Mouse (Mus musculus): ENCODE measurements around the gene Ccnd3.

The Ccnd3 gene

DNA sequence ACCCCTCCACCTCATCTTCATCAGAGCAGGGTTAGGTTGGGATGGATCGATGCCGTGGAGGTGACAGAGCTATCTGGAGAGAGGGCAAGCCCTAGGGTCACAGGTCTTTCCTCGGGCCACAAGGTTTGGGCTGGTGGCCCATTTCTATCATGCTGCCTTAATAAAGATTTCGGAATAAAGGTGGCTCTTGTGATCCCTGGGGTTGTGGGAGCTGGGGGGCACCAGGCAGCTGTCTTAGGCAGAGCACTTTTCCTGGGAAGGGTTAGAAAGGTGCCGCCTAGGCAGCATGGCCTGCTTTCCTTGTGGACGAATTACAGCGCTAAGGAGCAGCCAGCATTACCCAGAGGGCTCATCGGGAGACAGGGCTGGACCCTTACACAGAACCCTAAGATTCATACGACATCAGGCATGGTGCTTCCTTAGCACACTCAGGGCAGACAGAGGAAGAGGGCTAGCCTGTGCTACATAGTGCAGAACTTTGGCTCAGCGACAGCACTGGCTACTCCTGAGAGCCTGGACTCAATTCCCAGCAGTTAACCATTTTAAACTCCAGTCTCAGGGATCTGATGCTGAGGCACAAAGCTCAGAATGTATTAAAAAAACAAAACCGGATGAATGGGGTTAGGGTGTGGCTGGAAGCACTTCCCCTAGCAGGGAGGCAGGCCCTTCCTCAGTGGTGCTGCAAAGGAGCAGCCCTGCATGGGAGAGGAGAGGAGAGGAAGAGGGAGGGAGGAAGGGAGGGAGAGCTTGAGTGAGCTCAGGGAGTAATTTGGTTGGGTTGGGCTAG, 94.9 kb downstream of the Ccnd3 start:
- TF ChIP-seq GATA4 (IDR thresholded peaks at IDR 0.05; ENCODE audit: insufficient replicate concordance, low read length), result no peak

DNA sequence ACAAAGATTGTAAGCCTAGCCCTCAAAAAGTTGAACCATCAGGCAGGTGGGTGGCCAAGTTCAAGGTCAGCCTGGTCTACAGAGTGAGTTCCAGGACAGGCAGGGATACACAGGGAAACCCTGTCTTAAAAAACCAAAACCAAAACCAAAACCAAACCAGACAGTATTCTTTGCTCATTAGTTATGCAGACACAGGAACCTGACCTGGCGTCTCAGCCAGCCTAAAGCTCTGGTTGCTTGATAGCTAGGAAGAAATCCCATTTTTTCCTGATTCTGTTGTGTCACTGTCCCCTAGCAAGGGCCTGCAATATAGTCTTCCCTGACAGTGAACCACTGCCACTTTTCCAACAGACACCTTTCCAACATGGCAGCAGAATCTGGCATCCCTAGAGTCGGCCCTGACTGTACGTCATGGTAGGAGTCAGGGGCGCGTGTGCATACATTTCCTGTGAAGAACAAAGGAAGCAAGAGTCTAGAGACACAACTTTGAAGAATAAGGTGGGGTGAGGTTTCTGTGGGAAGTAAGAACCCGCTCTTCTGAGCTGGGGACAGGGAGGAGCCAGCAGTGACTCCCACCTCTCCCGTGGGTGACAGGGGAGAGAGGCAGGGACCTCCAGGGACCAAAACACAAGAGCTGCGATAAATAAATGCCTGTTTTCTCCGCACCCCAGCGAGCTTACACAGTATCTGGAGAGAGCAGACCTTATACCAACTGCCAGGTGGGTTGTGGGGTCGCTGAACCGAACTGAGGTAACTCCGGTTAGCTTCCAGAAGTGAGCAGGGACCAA, 95.9 kb downstream of the Ccnd3 start:
- TF ChIP-seq GATA4 (IDR thresholded peaks at IDR 0.05; ENCODE audit: insufficient replicate concordance, low read length), result no peak

DNA sequence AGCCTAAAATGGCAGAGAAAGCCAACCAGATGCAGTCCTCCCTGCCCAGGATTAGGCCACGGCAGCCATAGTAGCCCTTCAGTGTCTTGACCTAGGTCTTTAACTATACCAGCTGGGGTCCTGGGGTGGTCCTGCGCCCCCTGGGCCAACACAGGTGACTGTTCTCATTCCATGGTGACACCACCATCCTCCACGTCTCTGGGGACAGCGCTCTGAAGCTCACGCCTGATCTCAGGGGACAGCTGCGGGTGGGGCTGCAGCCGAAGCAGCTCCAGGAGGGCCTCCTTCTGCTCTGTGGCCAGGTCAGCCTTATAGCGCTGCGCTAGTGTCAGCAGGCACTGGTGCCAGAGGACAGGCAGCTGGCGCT, 96.5 kb downstream of the Ccnd3 start:
- TF ChIP-seq GATA4 (IDR thresholded peaks at IDR 0.05; ENCODE audit: insufficient replicate concordance, low read length), result no peak

DNA sequence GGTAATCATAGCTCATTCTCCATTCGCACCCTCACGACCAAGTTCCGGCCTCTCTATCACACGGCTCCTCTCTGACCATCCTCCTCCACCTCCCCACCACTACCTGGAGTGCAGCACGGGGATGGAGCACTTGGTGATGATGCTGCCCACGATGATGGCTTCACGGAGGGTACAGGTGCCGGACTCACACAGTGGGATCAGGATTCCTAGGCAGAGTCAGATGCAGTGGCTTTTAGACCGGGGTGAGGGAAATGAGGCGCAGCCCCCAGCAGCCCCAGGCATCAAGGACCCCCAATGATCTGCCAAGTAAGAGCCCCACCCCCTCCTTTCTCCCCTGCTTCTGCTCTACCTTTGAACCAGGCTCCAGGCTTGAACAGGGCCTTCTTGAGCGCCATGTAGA, 97.4 kb downstream of the Ccnd3 start:
- no peak for TF ChIP-seq GATA4 (IDR thresholded peaks at IDR 0.05; ENCODE audit: insufficient replicate concordance, low read length)

DNA sequence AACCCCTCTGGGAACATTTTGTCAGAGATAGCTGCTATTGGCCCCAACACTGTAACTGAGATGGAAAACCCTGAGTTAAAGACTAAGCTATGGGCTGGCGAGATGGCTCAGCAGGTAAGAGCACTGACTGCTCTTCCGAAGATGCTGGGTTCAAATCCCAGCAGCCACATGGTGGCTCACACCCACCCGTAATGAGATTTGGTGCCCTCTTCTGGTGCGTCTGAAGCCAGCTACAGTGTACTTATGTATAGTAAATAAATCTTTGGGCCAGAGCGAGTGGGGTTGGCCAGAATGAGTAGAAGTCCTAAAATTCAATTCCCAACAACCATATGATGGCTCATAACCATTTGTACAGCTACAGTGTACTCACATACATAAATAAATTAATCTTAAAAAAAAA, 101.4 kb downstream of the Ccnd3 start:
- TF ChIP-seq GATA4 (IDR thresholded peaks at IDR 0.05; ENCODE audit: insufficient replicate concordance, low read length), result no peak

DNA sequence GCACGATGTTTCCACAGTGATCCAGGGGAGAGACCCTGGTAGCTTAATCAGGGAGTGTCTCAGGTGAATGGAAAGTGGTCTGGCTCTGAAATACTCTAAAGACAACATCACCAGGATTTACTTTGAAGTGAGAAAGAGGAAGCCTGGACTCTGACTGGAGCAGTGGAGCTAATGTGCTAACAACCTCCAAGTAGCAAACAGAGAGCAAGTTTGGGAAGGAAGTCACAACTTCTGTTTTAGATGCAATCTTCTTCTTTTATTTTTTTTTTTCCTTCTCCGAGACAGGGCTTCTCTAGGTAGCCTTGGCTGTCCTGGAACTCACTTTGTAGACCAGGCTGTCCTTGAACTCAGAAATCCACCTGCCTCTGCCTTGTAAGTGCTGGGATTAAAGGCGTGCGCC, 104.3 kb downstream of the Ccnd3 start:
- no peak for TF ChIP-seq GATA4 (IDR thresholded peaks at IDR 0.05; ENCODE audit: insufficient replicate concordance, low read length)

DNA sequence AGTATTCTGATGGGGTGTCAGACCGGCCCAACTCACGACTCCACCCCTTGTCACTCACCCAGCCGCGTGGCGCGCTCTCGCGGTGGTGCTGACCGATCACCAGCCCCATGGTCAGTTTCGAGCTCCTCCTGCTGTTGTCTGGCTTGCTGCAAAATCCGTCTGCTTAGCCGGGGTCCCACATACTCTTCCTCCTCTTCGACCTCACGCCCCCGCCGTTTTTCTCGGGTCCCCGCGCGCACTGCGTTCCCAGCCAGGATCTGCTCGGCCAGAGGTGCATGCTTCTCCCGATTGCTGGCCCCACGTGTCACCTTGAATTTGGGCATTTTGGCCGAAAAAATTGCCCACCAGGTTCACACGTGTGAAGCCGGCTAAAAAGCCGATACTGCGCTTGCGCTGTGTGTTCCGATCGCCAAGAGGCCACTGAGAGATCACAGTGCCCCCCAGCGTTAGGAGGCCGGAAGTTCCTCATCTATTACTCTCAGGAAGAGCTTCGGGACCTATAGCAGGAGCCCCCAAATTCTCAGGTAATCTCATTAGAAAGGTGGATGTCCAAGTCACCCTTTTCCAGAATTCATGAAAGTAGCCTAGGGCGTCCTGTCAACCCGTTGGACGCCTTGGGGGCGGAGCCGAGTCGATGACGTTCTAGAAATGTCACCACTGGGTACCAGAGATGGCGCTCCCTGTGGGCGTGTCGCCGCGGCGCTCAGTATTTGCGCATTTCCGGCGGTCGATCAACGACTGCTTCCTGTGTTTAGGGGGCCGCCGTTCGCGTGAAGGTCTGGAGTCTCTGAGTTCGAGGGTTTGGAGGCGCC, 106.2 kb downstream of the Ccnd3 start, which contains the start of the genes Bysl, Med20 and Gm20517:
Gene Bysl (minus strand): TSS at position 644 of the 812 bp plus-strand sequence.
Gene Med20 (plus strand): TSS at position 734 of the 812 bp plus-strand sequence.
Gene Gm20517 (plus strand): TSS at position 741 of the 812 bp plus-strand sequence.
- peak; percentile 35; the same call in 1 of the 2 replicates for TF ChIP-seq GATA4 (IDR thresholded peaks at IDR 0.05; ENCODE audit: insufficient replicate concordance, low read length)

DNA sequence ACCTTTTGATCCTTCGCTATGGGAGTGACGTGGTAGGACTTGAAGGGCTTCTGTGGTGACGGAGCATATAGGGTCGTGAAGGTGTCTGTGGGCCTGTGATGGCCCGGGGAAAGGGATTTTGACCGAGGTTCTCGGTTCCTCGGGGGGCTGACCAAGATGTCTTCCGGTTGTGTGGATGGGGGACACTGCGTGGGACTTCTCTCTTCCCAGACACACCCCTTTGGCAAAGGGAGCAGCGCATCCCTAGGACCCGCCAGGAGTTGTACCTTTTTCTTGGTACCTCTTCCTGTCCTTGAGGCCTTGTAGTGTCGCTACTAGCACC, 106.8 kb downstream of the Ccnd3 start:
- TF ChIP-seq GATA4 (IDR thresholded peaks at IDR 0.05; ENCODE audit: insufficient replicate concordance, low read length), result no peak

DNA sequence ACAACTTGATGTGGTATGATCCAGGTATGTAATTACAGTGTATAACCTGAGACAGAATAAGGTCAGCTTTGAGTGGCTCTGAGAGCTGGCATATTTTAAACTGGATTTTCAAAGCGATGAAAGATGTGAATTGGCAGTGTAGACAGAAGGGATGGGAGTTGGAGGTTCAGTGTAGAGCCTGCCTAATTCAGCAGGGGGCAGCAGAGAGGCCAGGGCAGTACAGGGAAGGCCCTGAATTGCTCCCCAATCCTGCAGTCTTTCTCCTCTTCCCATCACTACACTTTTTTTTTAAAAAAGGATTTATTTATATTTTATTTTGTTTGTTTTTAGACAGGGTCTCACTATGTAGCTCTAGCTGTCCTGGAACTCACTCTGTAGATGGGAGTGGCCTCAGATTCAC, 109.2 kb downstream of the Ccnd3 start:
- no peak for TF ChIP-seq GATA4 (IDR thresholded peaks at IDR 0.05; ENCODE audit: insufficient replicate concordance, low read length)

DNA sequence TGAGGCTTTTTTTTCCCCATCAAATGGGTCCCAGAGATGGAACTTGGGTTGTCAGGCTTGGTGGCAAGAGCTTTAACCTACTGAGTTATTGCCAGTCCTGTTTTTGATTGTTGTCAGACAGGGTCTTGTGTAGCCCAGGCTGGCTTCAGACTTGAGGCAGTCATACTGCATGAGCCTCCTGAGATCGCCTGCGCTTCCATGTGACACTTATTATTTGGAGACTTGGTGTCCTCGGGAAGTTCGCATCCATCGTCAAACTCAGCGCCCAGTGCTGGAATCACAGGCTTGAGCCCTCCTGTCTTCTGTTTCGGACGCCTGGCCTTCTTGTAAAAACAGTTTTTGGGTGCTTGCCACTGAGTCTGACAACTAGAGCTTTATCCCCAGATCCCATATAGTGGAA, 111.3 kb downstream of the Ccnd3 start:
- TF ChIP-seq GATA4 (IDR thresholded peaks at IDR 0.05; ENCODE audit: insufficient replicate concordance, low read length), result no peak

DNA sequence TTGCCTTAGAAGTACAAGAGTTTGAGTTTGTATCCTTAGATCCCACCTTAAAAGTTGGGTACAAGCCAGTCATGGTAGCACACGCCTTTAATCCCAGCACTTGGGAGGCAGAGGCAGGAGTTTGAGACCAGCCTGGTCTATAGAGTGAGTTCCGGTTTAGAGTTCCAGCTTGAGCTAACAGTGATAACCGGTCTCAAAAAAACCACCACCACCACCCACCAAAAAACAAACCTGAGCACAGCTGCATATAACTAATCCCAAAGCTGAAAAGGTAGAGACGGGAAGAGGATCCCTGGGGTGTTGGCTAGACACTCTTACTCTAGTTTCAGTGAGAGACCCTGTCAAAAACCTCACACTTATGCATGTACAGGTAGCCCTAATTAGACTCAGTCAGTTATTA, 111.8 kb downstream of the Ccnd3 start:
- TF ChIP-seq GATA4 (IDR thresholded peaks at IDR 0.05; ENCODE audit: insufficient replicate concordance, low read length), result no peak

DNA sequence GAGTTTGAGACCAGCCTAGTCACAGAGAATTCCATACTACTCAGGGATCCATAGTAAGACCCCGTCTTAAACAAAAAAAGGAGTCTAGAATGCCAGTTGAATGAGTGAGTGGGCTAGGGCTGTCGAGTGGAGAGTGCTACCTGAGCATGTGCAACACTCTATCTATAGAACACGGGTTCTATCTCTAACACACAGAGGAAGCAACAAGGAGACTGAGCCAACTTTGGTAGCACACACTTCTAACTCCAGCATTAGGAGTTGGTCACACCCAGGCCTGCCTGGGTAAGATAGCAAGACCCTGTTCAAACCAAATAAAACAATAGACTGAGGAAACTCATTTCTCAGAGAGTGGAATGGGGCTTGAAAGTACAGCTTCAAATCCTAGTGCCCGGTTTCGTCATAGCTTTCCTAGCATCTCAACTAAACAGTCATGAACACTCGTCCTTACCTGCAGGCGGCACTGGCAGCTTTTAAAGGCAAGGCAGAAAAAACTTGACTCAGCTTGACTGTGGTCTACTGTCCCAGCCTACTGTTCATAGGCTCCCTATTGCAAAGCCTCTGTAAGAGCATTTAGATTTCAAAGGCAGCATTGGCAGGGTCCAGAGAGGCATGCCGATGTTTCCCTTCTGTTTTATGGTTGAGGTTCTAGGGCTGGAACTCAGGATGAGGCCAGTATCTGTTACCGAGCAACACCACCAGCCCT, 112.9 kb downstream of the Ccnd3 start:
- no peak for TF ChIP-seq GATA4 (IDR thresholded peaks at IDR 0.05; ENCODE audit: insufficient replicate concordance, low read length)

DNA sequence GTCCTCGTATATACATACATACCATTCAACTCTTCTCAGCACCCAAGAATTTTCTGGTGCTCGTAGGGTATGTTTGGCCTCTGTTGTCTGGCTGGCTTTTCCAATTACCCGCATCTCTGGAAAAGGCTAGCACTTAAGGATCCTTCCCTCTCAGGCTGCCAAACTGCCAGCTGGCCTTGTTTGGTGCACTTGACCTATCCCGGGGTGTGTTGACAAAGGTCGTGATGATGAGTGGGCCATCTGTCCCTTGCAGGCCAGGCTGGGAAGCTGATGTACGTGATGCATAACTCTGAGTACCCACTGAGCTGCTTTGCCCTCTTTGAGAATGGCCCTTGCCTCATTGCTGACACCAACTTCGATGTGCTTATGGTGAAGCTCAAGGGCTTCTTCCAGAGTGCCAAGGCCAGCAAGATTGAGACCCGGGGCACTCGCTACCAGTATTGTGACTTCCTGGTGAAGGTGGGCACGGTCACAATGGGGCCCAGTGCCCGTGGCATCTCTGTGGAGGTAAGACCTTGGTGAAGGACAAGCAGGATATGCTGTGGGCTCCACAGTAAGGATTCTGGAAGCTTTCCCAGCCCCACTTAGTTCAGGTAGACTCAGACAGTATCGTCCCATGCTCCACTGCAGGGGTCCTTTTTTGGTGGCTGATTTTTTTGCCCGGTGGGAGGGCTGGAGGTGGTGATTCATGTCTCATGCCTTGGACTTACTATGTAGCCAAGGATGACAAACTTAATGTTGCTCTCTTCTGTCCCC, 113.9 kb downstream of the Ccnd3 start:
- no peak for TF ChIP-seq GATA4 (IDR thresholded peaks at IDR 0.05; ENCODE audit: insufficient replicate concordance, low read length)

DNA sequence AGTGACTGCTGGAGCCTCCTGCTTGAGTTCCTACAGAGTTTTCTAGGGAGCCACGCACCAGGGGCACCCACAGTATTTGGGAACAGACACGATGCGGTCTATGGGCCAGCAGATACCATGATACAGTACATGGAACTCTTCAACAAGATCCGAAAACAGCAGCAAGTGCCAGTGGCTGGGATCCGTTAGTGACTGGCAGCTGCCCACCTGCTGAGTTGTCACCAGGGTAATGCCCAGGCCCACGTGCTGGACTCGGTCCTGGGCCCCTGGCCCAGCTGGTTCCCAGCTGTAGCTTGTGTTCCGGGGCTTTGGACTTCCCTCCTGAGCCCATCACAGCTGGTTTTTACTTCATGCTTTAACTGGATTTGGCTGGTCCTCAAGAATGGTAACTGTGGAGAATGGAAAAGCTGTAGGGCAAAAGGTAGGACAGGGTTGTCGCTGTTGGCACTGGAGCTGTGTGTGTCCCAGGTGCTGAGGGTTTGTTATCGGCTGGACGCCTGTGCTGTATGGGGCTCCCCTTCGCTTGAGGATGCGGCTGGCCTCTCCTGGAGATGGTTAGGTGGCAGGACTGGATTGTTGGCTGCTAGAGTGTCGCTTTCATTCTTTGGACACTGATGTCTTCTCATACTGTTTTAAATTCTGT, 118.2 kb downstream of the Ccnd3 start:
- no peak for TF ChIP-seq GATA4 (IDR thresholded peaks at IDR 0.05; ENCODE audit: insufficient replicate concordance, low read length)
